Mouse (Mus musculus) right cerebral cortex, adult 2 months (tissue): ENCODE results near the gene Sh2d4b.
A peak's percentile ranks its signal among the peaks of the same experiment; 100 is the strongest.

ENCODE experiments used
- DNase-seq, 2 experiments: peaks; one replicate each; pipeline ENCODE4 v3.0.0; 2021 to 2022; ENCODE audit warnings: low spot score in 2 of 2

Gene Sh2d4b

GRCm38 (mm10) chr14:40893196-40893595 is at the start of gene Sh2d4b:
Gene Sh2d4b, minus strand, starts transcription at chr14:40893266.
- DNase-seq, result no peak

GRCm38 (mm10) chr14:40942429-40942828 is 49.4 kb upstream of the Sh2d4b start:
- DNase-seq, result no peak

DNA sequence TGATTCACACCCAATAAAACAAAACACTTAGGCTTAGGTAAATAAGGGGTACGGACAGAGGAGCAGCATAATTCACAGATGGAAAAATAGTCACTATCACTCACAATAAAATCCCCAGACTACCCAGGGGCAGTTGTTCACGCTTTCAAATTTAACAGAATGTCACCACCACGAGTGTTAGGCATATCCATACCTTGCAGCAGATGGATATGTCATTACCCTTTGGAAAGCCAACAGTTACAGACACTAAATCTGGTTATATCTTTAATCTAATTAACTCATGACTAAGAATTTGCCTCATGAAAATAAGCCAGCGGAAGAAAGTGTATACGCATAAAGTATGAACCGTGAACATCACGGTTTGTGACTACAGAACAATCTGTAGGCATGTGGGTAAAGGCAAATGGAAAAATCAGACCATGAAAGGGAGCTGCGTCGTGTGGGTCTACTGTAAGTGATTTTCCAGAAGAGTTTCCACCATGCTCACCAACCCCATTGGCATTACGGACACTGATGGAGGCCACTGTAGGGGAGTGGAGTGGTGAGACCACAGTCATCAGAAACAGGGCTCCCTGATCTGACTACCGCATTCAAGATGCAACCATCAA is 45.4 kb upstream of the Sh2d4b start:
- no peak for DNase-seq

- DNase-seq, result no peak
Measured at GRCm38 (mm10) chr14:40937052-40937451, 44.0 kb upstream of the Sh2d4b start.

GRCm38 (mm10) chr14:40935481-40935880 is 42.4 kb upstream of the Sh2d4b start:
- no peak for DNase-seq

- no peak for DNase-seq
Measured at GRCm38 (mm10) chr14:40935054-40935453, 42.0 kb upstream of the Sh2d4b start.

DNA sequence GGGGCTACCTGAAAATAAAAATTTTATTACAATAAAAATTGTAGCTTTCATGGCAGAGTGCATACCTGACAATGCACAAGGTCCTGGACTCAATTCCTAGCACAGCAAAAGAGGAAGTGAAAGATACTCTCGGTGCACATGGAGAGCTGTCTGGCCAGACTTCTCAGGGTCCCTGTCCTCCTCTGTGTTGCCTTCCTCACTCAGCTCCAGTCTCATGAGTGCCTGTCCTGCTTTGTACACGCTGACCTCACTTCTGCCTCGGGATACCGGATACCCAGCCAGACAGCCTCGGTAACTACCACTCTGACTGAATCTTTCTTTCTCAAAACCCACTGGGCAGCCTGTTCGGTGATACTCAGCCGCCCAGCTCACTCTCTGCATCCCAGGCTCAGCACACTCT is 40.3 kb upstream of the Sh2d4b start:
- DNase-seq, result no peak

GRCm38 (mm10) chr14:40932225-40932624 is 39.2 kb upstream of the Sh2d4b start:
- no peak for DNase-seq

DNA sequence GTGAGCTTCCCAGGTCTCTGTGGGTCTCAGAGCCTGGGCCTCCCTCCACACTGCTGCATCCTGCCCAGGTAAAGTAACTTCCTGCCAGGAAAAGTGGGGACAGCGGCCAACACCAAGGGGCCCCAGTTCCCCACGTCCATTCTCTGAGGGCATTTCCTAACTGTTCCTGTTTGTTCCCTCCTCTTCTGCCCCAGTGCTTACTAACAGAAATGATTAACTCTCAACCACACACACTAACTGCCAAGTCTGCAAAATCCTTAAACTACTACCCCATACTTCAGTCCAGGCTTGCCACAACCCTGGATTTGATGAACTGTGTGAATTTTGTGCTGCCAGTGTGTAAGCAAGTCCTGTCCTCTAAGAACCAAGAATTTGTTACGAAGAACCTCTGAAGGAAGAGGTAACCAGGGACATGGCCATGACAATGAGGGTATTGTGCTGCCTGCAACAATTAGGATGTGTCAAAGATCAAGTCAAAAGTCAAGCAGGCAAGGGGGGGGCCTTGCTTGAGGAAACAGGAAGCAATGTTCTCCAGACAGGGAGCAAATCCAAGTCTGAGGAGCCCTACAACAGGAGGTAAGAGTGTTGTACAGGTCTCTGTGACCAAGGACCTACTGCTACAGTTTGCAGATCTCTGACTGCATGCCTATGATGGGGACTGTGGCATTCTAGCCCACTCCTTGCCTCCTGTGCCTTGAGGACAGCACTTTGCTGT is 38.2 kb upstream of the Sh2d4b start:
- no peak for DNase-seq

GRCm38 (mm10) chr14:40929943-40930342 is 36.9 kb upstream of the Sh2d4b start:
- DNase-seq, result no peak

- DNase-seq, result no peak
Measured at GRCm38 (mm10) chr14:40928897-40929296, 35.8 kb upstream of the Sh2d4b start.

DNA sequence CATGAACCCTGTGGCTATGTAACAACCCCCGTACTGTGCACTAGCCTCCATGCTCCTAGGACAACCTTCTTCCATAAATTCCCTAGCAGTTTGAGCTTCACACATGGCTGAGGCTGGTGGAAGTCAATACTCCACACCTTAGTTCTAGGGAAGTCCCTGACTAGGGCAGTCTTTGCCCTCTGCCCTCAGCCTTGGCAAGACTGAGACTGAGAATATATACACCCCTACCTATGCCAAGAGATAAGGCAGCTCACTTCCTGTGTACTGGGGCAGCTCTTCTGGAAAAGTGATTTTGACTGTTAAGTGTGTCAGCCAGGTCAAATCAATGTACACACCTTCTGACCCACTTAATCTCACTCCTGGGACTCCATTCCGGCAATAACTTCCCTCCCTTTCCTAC is 34.0 kb upstream of the Sh2d4b start:
- DNase-seq, result no peak

- no peak for DNase-seq
Measured at GRCm38 (mm10) chr14:40924378-40925113, 31.5 kb upstream of the Sh2d4b start.

DNA sequence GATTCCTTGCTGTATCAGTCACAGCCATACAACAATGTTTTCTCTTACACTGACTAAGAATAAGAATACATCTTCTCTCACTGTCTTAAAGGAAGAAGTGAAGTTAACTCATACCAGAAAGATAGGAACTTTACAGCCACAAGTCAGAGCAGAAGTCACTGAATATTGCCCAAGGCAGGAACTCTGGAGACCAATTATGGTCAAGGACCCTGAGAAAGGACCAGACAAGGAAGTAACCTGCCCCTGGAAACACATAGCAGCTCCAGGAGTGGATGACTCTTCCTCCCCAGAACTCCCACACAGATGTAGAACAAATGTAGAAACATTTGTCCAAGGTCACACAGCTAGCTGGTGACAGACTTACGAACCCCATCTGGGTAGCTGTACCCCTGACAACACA is 28.2 kb upstream of the Sh2d4b start:
- no peak for DNase-seq

GRCm38 (mm10) chr14:40919521-40919920 is 26.5 kb upstream of the Sh2d4b start:
- DNase-seq, result no peak

GRCm38 (mm10) chr14:40918477-40918876 is 25.4 kb upstream of the Sh2d4b start:
- DNase-seq, result no peak

DNA sequence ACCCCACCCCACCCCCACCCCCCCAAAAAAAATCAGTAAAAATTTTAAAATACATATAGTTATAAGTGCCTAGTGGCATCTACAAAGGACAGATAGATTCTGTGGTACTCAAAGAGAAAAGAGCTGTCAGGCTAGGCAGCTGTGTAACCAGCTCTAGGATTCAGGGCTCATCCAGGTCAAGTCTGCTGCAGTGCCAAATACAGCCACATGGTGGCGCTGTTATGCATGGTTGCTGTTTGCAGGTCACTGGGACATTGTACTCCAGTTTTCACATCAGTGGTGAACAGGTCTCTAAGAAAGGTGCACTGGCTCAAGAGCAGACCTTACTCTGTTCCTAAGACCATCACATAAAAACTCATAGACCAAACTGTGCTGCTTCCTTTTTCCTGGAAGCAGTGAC is 24.6 kb upstream of the Sh2d4b start:
- peak; percentile 95 to 98 for DNase-seq

DNA sequence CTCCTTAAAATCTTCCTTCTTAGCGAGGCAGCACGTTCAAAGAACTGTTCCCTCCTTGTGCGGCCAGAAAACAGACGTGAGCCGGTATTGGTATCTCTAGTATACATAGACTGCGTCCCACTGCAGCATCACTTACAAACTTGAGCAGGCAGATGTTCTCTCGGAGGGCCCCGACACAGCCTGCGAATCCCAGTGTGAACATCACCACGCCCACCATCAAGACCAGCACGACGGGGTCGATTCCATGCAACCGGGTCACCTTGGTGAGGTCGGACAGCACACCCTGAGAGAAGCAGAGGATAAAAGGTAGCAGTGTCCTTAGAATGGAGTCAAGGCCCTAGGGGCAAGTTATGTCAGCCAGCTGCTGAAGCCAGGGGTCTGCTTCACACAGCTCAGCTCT is 23.6 kb upstream of the Sh2d4b start:
- no peak for DNase-seq

DNA sequence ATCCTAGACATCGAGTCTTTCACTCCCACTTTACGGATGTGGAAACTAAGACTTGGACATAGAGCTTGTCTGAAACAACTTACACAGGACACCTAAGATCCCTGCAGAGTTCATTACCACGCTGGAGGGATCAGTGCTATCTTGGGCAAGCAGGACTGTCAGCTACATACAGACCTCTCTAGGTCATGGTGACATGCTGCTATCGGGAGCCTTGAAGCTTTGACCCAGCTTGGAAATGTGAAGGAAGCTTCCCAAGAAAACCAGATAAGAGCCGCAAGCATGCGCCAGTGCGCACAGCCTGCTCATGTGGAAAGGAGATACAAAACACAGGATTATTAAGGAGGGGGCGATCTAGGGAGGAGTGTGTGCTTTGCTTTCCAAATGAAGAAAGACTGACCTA is 22.8 kb upstream of the Sh2d4b start:
- no peak for DNase-seq

DNA sequence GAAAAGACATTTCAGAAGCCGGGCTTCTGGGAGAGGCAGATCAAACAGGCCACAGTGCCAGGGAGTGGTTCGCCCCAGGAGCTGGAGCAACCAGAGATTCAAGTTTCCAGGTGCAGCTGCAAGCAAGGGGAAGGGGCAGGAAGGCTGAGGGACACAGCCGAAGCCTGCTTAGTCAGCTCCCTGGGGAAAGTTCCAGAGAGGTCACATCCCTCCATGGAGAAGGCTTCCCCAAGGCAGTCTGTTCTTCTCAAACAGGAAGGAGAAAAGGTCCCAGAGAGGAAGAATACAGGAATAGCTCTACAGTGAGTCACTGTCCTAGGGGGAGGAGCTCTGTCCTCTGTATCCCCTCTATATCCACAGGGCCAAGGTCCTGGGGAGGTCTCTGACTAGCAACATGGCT is 21.6 kb upstream of the Sh2d4b start:
- DNase-seq, result no peak

GRCm38 (mm10) chr14:40913709-40914108 is 20.6 kb upstream of the Sh2d4b start:
- DNase-seq, result no peak

DNA sequence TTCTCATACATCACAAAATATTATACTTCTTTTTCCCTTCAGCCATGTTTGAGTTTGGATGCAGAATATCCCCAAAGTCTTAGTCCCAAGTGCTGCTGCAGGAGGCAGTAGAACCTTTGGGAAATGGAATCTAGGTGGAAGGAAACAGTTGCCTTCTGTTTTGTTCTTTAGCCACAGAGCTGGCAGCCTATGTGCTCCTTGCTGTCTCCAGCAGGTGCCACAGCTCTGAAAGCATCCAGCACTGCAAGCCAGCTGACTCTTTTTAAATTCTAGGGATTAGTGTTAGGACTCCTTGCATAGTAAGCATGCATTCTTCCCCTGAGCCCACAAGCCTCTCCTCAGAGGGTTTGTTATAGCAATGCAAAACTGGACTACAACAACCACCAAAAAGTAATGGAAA is 18.5 kb upstream of the Sh2d4b start:
- DNase-seq, result no peak

DNA sequence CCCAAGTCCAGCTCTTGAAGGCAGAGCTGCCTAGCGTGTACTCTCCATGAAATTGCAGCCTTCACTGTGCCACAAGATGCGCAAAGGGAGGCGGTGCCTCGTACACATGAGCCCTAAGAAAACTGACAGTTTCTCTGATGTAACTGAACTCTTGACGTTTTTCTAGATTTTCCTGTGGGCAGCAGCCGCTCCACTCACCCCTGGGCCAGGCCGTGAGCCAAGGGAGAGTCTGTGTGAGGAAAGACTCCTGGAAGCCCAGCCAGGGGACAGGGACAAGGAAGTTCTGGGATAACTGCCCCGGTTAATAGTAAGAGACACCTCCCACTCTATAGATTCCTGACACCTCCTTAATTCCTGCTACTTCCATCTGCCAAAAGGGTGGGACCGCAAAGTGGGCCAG is 15.7 kb upstream of the Sh2d4b start:
- DNase-seq, result no peak
